Mouse (Mus musculus): ENCODE data around the gene Trib2. TPM values are rescaled to one million over a fixed set of nuclear protein-coding genes. Genes with fewer than 3 reads are reported as not detected.
A peak's percentile ranks its signal among the peaks of the same experiment; 100 is the strongest.

The Trib2 gene
- total RNA-seq (2022): 10 to 100 TPM; 21.9 to 36.3 (median 30.1) TPM

DNA sequence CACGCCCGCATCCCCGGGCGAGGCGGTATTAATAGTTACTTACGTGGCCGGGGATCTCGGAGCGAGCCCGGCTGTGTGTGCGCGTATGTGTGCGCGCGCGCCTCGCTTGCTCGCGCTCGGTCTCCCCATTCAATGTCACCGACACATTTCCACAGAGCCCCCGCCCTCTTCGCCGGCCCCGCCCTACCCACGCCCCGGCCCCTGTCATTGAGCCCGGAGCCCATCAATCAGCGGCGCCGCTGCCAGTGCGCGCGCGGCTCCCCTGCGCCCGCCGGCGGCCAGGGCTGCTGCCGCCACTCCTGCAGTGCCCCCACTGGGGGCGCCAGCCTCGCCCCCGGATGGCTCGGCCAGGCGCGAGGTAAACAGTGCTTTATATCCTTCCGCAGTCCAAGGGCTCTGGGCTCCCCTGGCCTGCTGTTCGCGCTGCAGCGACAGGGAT lies at the start of gene Trib2:
TSS of gene Trib2 (minus strand) at position 183 of the 439 bp plus-strand sequence.
- DNase-seq (ENCODE audit: low spot score): peak; percentile 91

DNA sequence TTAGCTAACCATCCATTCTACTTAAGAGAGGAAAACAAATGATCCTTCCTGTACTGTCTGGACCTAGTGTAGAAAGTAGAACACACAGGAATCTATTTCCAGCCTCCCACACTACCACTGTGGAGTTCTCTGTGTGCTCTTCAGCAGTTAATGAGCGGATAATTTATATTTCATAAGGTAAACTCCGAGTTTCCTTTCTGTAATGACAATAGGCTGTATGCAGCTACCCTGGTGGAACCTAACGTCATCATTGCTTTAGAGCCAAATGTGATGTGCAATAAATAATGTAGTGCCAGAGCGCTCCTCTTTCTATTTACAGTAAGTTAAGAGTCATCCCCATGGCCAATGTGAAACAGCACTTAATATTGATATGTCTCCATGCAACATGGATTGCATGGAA lies 41.3 kb upstream of the Trib2 start:
- no peak for DNase-seq (ENCODE audit: low spot score)

DNA sequence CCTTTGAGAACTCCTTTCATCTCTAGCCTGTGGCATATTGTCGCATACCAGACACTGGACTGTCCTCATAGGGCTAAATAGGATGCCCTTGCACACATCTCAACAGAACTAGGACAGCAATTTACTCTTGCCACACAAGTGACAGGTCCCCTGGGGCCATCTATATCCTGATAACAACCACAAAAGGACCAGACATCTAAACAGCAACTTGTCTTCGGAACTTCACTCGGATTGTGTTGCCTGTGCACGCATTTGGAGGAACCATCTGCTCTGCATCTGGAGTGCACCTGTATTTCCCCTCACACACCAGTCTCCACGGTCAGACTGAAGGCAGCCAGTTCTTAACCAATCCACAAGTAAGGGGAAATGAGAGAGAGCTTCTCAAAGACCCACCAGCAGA lies 39.2 kb upstream of the Trib2 start:
- no peak for DNase-seq (ENCODE audit: low spot score)

DNA sequence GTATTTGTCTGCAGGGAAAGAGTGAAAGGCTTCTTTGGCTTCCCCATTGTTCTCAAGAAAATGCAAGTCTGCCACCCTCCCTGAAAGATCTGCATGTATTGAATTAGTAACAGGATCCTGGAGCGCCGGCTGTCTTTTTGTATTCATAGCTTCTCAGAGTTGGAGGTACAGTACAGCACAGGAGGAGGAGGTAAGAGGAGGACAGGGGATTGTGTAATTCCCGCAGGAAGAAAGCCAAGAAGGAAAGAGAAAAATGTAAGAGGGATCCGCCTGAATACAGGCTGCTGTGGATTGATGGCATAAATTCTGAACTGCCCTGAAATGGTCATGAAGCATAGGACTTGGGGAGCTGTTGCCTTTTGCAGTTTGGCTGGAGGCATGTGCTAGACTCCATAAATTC lies 36.1 kb upstream of the Trib2 start:
- DNase-seq (ENCODE audit: low spot score): peak; percentile 15

DNA sequence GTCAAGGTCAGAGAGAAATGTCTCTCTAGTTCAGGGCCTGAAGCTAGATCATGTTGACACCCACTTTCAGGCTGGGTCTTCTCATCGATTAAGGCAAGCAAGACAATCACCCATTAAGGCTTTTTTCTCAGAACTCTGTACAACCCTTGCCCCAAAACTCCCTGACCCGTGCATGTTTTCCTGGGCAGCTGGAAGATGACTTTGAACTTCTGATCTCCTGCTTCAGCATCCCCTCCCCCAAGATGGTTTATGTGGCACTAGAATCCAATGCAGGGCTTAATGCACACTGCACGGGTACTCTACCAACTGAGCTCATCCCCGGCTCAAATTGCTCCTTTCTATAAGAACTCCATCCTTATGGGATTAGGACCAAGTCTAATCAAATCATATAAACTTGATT lies 35.3 kb upstream of the Trib2 start:
- DNase-seq (ENCODE audit: low spot score): no peak

DNA sequence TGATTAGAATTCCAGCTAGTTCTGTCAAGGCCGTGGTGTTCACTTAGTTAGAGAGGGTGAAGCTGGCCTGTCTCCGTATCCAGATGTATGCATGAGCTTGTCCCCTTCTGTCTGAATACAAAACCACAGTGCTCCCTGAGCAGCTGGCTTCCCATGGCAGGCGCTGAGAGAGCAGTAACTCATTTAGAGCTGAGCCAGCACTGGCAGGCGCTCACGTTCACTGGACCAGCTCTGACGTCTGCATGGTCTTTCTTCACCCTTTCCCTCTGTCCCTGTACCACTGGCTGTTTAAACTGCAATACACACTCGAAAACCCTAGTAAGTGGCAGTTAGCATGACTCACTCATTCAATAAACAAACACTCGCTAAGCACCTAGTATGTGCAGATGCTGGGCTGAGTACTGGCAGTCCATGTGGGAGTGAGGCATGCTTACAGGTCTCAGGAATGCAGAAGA lies 33.7 kb upstream of the Trib2 start:
- DNase-seq (ENCODE audit: low spot score): no peak

DNA sequence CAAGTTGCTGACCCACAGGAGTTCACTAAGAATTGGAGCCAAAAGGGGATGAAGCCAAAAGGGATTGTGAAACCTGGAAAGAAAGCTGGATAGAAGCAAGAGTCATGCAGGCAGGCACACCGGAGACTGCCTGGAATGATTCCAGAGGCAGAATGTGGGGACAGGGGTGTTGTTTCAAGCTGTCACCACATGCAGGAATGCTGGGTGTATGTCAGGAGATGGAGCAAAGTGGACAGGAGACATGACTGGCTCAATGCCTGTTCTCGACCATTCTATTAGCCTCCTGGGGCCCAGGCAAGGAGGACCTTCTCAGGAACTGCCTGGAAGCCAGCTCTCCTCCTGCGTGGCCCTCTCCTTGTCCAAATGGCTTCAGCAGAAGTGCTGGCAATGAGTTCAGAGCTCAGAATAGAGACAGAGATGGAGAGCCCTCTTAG lies 33.2 kb upstream of the Trib2 start:
- DNase-seq (ENCODE audit: low spot score): peak; percentile 89

DNA sequence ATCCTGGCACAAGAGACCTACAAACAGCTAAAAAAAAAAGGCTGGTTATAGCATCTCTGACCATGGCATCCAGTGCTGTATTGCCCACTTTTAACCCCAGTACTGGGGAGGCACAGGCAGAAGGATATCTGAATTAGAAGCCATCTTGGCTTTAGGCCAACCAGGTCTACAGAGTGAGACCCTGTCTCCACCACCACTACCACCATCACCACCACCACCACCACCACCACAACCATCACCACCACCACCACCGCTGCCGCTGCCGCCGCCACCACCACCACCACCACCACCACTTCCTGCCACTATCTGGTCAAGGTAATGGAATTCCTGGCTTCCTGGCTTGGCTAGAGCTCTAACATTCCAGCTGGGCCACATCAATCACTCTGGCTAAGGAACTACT lies 31.7 kb upstream of the Trib2 start:
- DNase-seq (ENCODE audit: low spot score): no peak

DNA sequence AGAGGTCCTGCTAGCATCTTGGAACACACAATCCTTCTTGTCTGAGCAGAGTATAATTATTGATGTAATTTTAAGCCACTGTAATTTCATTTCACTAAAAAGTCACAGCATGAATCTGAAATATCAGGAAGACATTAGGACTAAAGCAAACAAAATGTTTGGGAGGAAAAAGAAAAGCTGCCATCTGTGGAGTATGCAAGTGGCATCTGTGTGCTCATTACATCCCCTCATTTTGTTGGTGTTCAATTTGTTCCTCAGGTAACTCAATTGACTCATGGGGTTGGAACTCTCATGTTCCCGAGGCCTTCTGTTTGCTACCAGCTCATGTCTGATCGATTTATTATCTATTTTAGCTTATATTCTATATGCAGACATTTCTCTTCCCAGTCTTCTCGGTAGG lies 28.0 kb upstream of the Trib2 start:
- DNase-seq (ENCODE audit: low spot score): no peak

DNA sequence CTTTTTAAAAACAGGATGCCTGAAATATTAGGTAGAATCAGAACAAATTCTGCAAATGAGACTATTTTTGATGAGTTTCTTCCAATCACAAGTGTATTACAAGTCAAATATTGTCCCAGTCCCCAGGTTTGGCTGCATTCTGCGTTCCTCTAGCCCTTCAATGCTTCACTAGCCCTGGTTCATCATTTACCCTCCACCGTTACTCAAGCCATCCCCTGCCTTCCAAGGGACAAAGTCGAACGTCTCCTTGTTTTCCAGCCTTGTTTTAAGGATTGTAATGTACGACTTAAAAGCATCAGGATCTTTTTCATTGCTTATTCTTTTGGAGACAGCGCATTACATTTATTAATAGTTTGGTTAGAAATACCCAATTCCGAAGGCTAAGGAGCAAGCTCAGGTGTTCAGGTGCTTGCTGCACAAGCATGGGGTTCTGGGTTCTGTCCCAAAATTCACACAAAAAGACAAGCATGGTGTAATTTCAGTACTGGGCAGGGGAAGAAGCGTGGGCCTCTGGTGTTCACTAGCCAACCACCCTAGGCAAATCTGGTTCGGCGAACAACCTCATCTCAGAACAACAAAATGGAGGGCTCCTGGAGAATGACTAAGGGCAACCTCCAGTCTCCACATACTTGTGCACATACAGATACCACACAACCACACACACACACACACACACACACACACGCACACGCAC lies 24.3 kb upstream of the Trib2 start:
- no peak for DNase-seq (ENCODE audit: low spot score)

DNA sequence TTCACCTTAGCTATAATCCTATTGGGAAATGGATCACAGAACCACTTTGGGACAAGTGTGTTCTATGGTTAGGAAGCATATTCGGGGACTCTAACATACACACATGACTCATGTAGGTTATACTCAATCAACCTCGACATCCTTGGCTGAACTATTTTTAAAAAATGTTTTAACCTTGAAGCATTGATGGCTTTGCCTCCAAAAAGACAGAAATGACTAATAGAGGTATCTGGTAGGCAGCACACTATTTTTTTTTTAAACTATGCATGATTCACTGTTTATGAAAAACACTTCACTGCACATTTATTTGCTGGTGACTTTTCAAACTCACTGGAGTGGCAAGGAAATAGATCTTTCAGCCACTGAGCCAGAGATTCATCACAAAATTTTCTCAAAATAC lies 21.5 kb upstream of the Trib2 start:
- DNase-seq (ENCODE audit: low spot score): no peak

DNA sequence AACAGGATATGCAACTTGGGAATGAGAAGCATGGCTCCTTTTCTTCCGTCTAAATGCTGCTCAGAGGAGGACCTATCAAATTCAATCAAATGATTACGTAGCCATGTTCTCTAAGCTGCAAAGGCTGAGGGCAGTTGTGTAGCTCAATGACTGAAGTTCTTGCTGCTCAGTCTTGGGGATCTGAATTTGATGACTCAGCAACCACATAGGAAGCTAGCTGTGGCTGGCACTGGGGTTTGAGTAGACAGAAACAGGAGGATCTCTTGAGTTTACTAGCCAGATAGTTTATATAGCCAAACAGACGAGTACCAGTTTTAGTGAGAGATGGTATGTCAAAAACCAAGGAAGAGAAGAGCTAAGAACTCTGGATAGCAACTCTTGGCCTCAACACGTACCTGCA lies 20.8 kb upstream of the Trib2 start:
- no peak for DNase-seq (ENCODE audit: low spot score)

DNA sequence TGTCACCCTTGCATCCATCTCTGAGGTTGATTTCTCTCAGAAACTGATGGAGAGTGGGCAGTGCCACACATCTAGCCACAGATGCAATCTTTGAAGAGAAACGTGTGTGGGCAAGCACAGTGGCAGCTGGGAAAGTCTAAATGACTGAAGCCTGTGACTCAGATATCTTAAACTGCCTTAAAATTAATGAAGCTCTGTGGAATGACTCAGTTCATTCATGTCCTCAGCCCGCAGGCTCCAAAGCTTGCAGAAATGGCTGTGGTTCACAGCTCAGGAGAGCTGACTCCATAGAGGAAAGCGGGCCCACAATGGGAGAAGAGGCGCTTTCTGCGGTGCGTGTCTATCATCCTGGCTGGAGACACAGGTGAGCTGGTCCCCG lies 15.9 kb upstream of the Trib2 start:
- DNase-seq (ENCODE audit: low spot score): no peak

DNA sequence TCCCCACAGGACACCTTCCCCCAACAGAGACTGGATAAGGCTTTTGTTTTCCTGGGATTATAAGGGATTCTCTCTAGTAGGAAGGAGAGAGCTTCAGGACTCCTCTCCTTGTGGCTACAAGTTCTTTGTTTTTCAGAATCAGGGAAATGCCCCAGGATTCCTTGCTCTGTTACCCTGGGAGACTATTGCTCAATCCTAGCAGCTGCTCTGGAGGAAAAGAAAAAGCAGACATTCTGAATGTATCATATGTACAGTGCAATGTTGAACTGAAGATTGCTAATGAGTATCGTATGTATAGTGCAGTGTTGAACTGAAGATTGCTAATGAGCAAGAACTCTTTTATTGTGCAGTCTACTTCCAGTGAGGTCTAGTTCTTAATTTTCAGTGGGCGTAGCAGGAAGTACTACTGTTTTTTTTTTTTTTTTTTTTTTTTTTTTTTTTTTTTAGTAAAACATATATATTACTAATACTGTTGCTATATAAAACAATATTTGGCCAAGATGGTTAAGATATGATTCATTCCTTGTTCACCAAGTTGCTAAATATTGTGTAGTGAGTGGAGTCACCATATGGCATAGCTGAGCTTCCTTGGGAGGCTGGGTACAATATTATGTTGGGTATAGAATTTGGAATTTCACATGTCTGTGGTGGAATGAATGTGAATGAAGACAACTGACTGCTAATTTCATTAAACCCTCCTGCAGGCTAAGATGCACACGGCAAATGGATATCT lies 15.4 kb upstream of the Trib2 start:
- DNase-seq (ENCODE audit: low spot score): no peak

DNA sequence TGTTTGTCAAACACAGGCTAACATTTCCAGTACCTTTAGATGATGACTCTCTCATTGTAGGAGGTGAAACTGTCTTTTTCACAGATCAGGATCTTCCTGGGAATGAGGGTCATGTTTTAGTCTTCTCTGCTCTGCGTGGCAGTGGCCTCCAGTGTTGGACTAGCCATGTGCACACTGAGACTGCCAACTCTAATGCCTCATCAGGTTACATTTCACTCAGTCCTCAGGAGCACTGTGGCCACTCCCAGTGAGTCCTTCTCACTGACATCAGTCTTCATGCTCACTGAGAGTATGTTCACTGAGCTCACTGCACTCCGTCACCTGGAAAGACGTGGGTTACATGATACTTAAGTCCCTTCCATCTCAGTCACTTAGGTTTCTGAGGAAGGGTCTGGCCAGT lies 14.0 kb upstream of the Trib2 start:
- no peak for DNase-seq (ENCODE audit: low spot score)

DNA sequence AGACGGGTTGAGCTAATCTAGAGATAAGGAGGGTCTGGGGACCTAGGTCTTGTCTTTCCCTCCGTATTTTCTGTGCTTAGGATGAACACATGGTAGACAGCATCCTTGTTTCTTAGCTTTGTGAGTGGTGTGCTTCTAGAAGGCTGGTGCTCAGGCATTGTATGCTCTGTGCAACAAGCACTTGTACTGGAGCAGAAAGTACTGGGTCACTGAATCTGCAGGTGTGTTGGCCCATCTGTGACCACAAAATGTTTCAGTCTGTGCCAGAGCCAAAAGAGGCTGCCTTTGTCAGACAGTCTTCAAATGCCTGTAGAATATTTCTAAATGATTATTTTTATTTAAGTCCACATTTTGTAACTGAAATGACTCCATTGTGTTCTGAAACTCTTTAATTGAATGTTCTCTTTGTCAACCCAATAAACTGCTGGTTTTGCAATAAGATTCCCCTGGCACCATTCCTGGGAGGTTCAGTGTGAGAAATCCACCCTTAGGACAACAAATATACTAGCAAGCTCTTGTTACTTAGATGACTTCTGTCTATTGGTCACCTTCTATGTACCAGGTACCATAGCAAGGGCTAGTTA lies 12.2 kb upstream of the Trib2 start:
- DNase-seq (ENCODE audit: low spot score): no peak

DNA sequence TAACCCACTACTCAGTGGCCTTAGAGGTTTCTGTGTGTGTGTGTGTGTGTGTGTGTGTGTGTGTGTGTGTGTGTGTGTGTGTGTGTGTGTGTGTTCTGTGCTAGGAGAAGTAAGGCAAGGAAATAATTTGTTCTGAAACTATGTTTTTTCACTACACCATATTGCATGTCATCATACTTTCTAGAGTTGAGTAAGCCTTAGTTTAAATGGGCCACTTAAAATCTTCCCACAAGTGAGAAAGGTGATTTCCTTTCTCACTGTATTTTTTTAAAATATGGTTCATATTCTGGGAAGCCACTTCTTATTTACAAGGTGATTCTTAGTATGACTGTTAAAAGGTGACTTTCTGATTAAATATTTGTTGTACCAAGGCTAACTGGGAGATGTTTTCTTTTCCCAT lies 4.3 kb upstream of the Trib2 start:
- DNase-seq (ENCODE audit: low spot score): no peak

DNA sequence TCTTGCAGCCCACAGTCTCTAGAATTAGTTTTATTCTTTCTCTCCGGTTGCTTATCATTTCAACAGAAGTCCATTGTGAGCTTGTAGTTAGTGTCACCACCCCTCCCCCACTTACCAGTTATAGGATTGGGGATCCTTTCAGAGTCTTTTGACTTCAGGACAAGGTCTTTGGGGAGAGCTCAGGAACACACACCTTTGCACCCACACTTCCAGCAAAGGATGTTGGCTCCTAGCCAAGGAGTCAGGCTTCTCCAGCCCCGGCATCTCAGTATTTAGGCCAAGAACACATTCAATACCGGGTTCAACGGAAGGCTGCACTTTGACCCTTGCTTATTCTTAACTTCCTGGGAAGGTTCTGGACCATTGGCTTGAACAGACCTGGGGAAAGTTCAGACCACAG lies 643 bp upstream of the Trib2 start:
- DNase-seq (ENCODE audit: low spot score): peak; percentile 55

DNA sequence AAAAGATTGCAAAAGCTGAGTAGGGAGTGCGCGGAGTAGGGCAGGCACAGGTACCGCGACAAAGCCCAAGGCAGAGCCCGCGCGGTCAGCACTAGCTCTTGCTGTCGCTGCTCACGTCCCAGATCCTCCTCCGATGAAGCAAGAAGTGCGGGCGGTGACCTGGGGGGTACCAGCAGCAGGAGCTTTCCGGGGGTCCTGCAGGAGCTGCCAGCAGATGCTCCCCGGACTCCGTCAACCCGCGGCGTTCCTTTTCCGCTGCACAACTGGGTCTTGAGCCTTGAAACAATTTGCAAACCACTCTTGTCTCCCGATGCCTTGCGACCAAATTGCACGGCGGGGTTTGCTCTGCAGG lies 492 bp downstream of the Trib2 start:
- DNase-seq (ENCODE audit: low spot score): no peak

DNA sequence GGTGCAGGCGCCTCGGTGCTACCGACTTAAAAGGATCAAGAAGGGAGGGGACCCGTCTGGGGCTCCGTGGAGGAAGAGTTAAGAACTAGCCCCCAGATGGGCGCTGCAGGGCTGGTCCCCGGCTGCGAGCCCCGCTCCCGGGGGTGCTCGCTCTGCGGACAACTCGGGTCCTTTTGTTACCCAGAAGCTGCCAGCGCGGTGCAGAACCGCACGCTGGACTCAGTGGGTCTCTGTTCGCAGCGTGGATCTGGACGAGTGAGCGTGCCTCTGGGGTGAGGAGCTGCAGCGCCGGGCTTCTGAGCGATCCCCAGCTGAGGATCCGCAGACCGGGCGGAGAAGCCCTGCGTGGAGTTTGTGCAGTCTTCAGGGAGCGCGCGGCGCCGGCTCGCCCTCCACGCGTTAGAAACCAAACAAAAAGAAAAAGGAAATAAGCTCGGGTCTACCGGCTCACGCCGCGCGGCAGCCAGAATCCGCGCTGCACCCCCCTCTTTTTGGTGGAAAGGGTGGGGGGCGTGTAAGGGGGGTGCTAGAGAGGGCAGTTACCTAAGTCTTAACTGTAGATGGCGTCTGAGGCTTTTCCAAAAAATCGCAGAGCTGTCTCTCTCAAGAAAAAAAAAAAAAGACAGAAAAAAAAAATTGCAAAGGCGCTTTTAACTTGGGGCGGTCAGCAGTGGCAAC lies 1.0 kb downstream of the Trib2 start:
- peak; percentile 72 for DNase-seq (ENCODE audit: low spot score)

DNA sequence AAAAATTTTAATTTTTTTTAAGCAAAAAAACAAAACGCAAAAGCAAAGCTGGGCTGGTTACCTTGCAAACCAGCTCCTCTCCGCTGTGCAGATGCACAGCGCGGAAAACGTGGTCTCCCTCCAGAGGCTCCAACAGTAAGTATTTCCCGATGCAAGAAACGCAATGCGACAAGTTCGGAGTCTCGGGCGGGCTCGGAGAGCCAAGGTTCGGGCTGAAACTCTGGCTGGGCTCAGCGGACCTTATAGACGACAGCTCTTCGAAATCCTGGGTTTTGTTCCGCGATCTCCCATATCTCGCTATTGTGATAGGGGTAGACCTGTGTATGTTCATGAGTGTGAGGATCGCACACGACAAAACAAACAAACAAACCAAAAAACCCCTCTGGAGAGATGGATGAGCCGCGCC lies 1.5 kb downstream of the Trib2 start:
- DNase-seq (ENCODE audit: low spot score): no peak

DNA sequence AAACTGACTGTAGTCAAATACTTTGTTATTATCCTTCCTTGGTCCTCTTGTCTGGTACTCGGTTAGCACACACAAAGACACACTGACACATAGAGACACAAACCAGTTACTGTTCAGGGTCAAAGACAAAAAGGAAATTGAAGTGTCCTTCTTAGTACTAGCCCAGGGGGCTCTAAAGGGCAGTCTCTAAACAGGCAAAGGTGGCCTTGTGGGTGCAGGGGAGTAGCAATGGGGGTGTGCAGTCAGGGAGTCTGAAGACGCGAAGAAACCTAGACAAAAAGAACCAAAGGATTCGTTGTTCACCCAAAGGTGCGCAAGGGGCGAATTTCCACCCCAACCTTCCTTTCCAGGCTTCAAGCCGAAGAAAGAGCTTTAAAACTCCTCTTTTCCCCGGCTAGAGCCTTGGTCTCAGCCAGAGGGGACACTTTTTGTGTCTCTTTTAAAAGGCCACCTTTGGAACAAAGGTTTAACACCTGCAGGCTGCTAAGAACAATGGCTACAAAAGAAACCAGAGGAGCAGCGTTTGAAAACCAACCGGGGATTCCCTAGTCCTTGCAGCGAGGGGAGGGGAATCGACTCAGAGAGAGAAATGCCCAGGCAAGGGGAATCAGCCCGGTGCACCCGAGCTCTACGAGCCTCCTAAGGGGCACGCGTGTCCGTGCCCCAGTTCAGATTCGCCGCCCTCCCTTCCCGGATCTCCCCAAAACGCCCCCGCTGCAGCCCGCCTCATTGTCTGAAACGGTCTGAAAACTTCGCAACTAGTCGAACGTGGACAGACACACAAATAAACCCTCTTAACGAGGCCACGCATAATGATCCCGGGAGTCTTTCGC lies 2.3 kb downstream of the Trib2 start:
- DNase-seq (ENCODE audit: low spot score): peak; percentile 54
